Mouse (Mus musculus) left cerebral cortex, adult 8-10 months (tissue): ENCODE results near the gene Ppp1r21. TPM values are rescaled to one million over a fixed set of nuclear protein-coding genes. Genes with fewer than 3 reads are reported as not detected.

Experiments used
- DNase-seq, 2 experiments: peaks; one replicate each; pipeline ENCODE4 v3.0.0; 2022; ENCODE audit warnings: low spot score in 2 of 2
- total RNA-seq, 4 experiments: library from RNA; stranded (reverse); gene quantifications; 2 replicates each; pipeline ENCODE4 v1.2.4; 2022

Ppp1r21 gene
- total RNA-seq, 4 experiments from 2014 or later = 78.4 to 85.9 (median 82.3) TPM

DNA sequence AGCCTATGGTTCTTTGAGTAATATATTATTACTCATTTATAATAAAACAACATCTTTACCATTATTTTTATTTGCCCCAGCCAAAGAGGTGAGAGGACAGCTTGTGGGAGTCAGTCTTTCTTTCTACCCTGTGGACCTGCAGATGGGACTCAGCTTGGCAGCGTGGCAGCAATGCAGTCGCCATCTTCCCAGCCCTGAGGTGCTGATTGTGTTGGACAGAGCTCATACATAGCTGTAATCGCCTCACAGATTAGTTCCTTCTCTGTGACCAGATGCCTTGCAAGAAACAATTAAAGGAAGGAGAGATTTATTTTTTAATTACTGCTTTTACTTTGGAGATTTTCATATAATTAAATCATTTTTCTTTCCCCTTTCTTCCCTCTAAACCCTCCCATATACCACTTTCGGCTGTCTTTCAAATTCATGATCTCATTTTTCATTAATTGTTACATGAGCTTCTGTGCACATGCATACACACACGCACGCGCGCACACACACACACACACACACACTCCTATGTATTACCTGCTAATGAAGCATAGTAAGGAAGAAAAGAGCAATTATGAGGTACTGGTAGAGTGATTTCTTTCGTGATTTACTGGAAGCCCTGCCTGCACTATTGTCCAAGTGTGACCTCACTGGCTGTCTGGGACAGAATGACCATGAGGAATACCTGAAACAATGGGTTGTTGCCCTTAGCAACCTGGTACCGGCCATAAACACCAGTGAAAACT, 40.1 kb downstream of the Ppp1r21 start:
- DNase-seq = no peak

- DNase-seq = no peak
Measured at GRCm38 (mm10) chr17:88570784-88571183, 40.9 kb downstream of the Ppp1r21 start.

- DNase-seq = no peak
Measured at GRCm38 (mm10) chr17:88574811-88575210, 44.9 kb downstream of the Ppp1r21 start.

GRCm38 (mm10) chr17:88578522-88579242, 48.8 kb downstream of the Ppp1r21 start:
- DNase-seq = no peak

DNA sequence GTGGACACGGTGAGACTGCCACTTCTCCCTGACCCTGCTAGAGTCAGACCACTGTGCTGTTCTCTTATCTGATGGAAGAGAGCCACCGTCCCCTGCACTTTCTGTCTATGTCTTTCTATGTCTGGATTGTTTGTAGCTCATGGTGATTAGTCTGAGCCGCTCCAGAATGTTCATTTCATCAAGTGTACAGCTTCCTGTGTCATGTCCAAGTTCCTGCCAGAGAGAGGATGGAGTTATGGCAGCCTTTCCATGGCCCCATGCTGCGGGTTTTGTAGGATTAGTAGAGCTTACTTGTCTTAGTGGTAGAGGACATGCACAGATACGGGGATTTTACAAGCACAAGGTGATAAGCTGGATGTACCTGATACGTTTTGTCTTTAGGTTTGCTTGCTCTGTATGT, 50.6 kb downstream of the Ppp1r21 start:
- no peak for DNase-seq

DNA sequence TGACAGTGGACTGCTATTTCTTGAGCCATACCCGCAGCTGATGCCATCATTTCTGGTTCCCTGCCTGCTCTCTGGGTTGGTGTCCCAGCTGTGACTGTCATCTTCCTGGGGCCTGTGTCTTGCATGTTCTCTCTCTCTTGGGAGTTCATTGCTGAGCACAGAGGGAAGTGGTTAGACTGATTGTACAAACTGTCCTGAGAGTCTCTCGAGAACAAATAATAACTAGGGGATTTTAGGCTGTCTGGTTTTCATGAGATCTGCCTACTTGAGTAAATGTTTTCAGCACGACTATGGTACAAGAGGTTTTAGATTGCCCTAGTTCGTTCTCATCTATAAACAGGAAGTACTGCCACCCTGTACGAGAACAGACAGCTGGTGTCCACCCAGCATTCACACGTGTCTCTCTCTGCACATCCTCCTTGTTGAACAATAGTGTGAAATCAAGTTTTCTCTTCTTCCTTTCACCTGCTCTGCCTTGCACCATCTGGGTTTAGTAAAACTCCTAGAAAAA, 51.6 kb downstream of the Ppp1r21 start:
- no peak for DNase-seq

GRCm38 (mm10) chr17:88582999-88583398, 53.1 kb downstream of the Ppp1r21 start:
- DNase-seq = no peak

- no peak for DNase-seq
Measured at GRCm38 (mm10) chr17:88583411-88583810, 53.5 kb downstream of the Ppp1r21 start.

- DNase-seq = no peak
Measured at GRCm38 (mm10) chr17:88587371-88587770, 57.5 kb downstream of the Ppp1r21 start.

- no peak for DNase-seq
Measured at GRCm38 (mm10) chr17:88588228-88588627, 58.3 kb downstream of the Ppp1r21 start.

DNA sequence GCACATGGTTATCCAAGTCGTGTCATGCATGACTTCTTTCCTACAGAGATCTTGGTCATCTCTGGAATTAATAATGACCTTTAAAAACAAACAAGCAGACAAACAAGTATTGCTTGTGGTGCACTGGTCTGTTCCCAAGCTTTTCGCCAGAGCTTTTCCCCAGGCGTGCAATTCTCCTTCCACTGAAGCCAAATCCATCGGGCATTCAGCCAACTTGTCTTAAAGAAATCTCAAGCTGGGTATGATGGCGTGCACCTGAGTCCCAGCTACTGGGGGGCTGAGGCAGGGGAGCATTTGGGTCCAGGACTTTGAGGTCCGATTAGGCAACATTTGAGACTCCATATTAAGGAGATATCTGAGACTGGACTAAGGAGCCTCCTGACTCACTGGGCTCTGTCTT, 60.3 kb downstream of the Ppp1r21 start:
- no peak for DNase-seq

- no peak for DNase-seq
Measured at GRCm38 (mm10) chr17:88595071-88595470, 65.2 kb downstream of the Ppp1r21 start.

DNA sequence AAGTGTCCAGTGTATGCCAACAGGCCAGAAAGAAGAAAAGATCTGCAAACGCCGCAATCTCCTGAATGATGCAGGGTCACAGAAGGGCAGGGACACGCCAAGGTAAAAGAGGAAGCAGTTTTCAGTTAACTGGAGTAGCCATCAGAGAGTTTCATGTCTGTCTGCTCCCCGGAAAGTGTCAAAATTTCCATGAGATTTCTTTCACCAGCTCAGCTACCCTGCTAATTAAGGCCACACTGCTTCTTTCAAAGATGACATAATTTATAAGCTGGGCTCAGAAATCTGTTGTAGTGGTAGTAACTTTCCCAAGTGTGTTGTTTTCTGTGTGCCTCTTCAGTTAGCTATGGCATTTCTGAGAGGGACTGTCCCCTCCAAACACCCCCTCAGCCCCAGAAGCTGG, 66.2 kb downstream of the Ppp1r21 start:
- DNase-seq = no peak

GRCm38 (mm10) chr17:88596544-88597221, 66.8 kb downstream of the Ppp1r21 start:
- no peak for DNase-seq

DNA sequence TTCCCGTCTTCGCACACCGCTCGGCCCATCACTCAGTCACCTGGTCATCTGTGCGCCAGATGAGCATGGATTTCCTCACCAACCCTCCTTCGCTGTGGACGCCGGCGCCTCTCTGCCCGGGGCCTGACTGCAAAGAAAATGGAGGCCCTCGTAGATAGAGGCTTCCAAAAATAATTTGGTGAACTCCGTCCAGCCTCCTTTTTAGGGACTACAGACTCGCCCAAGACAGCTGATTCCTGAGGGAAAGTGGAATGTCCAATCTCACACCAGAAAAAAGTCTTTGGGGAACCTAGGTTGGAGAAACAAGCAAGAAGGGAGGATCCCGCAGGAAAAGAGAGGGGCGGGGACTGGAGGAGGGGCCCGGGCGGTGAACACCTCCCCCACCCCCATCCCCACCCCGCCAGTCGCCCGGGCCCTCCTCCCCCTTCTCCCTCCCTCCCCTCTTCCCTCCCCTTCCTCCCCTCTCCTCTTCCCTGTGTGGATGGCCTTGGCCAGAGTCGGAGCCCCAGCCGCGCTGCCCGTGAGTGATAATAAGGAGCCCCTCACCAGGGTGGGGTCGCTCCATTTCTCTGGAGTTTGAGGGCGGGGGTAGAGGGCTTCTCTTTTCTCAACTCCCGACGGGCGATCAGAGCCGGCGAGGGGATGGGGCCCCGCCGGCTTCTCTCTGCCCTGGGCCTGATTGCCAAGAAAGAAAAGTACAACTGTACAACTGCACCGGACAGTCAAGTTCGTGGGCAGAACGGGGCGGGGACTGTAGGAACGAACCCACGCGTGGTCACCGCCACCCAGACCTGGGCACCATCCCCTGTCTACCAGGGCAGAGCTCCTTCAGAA, 67.5 kb downstream of the Ppp1r21 start, which contains the start of gene Ston1:
TSS of gene Ston1 (plus strand) at position 463 of the 834 bp plus-strand sequence.
- peak; percentile 51 to 54 for DNase-seq

DNA sequence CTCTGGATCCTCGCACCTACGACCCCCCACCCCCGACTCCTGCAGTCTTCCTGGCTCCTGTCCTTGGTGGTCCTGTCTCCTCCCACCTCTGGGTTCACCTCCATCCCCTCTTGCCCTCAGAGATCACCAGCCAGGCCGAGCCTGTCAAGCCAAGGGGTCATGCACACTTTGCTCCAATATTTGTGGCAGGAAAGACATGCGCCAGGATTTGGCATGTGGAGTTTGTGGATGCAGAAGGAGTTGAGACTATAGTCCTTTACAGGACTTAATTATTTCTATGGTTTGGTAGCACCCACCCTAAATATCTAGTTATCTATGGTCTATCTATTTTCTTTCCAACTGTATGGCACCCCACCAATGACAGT, 68.1 kb downstream of the Ppp1r21 start:
- no peak for DNase-seq

DNA sequence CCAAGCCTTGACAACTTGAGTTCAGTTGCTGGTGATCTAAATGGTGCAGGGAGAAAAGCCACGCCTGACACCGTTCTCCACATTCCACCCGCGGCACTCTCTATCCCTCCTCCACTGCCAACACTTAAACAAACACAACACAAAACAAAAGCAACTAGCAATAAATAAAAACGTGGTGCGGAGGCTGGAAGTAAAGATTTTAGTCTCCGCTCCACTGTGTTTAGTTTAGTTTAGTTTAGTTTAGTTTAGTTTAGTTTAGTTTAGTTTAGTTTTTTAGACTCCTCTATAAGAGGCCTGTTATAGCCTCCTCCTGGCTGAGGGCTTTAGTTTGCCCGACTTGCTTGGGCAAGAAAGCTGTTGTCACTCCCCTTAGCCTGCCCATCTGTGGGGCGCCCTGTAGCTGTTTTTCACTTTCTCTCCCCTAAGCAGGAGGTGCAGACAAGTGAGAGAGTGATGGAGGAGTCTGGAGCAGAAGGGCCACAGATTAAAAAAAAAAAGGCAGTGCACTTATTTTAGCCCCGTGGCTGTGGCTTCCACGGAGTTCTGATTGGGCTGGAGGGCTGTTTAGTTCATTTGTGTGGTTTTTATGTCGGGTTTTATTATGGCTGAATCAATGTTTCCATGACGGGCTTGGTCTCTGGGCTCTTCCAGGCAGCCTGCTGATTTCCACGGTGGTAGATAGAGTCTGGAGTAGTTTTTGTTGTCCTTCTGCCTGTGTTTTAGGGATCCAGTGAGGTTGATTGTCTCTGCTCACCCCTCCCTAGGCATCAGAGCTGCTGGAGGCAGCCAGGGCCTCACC, 68.9 kb downstream of the Ppp1r21 start:
- no peak for DNase-seq

DNA sequence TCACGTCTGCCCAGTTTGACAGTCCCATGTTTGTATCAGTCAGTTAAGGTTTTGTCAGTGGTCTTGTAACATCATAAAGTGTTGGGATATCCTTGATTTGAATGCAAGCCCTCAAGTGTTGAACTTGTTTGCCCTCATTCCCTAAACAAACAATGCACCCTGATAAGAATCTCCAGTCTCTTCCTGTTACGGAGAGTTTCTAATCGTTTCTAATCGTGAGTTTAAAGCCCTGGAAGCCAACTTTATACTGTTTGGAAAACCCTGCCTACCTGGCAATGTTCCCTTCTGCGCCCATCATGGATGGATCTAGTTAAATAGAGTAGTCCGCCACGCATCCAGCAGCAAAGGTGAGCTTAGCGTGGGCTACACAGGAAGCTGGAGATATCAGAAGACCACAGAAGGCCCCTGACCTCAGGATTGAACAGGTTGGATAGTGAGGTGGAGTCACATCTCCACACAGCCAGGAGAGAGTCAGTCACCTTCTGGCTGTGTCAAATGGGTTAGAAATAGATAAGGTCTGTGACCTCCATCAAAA, 70.6 kb downstream of the Ppp1r21 start:
- DNase-seq = no peak

DNA sequence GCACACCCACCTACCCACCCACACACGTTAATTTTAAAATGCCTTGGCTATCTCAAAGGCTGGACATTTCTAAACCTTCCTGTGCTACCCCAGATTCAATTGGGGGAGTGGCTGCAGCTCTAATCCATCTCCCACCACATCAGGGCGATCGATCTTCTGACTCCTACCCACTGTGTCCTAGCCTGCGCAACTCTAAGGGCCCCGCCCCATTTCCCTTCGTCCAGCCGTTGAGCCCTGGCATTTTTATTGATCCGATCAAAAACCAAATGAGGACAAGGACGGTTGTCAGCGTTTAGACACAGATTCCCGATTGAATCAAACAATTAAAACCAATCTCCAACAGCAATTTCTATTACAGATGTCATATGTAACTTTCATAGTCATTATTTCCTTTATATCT, 74.0 kb downstream of the Ppp1r21 start:
- DNase-seq = no peak

GRCm38 (mm10) chr17:88606056-88606455, 76.1 kb downstream of the Ppp1r21 start:
- no peak for DNase-seq
